Mouse (Mus musculus) thymus, postnatal 25 days (tissue): ENCODE data around the gene Camk1d.

Experiments
- DNase-seq: peaks from one replicate; pipeline ENCODE4 v3.0.0; 2022

The Camk1d gene

GRCm38 (mm10) chr2:5707871-5708733, 6.2 kb downstream of the Camk1d start:
- no peak for DNase-seq

- DNase-seq: peak; percentile 68
These were observed 7.7 kb downstream of the Camk1d start for GRCm38 (mm10) chr2:5706618-5707017.

GRCm38 (mm10) chr2:5702370-5702769, 11.9 kb downstream of the Camk1d start:
- DNase-seq: no peak

GRCm38 (mm10) chr2:5700931-5701330, 13.4 kb downstream of the Camk1d start:
- DNase-seq: no peak

- DNase-seq: no peak
These were observed 15.9 kb downstream of the Camk1d start for GRCm38 (mm10) chr2:5698451-5698850.

- DNase-seq: no peak
These were observed 20.2 kb downstream of the Camk1d start for GRCm38 (mm10) chr2:5694094-5694493.

GRCm38 (mm10) chr2:5691729-5692128, 22.6 kb downstream of the Camk1d start:
- DNase-seq: no peak

- no peak for DNase-seq
These were observed 30.9 kb downstream of the Camk1d start for GRCm38 (mm10) chr2:5683366-5683765.

GRCm38 (mm10) chr2:5681909-5682308, 32.4 kb downstream of the Camk1d start:
- DNase-seq: no peak

- no peak for DNase-seq
These were observed 33.0 kb downstream of the Camk1d start for GRCm38 (mm10) chr2:5681302-5681701.

GRCm38 (mm10) chr2:5679055-5679454, 35.3 kb downstream of the Camk1d start:
- DNase-seq: no peak

- DNase-seq: no peak
These were observed 36.8 kb downstream of the Camk1d start for GRCm38 (mm10) chr2:5677472-5677871.

GRCm38 (mm10) chr2:5676786-5677185, 37.5 kb downstream of the Camk1d start:
- no peak for DNase-seq

- no peak for DNase-seq
These were observed 38.2 kb downstream of the Camk1d start for GRCm38 (mm10) chr2:5676143-5676483.

GRCm38 (mm10) chr2:5675431-5676142, 38.7 kb downstream of the Camk1d start:
- no peak for DNase-seq

GRCm38 (mm10) chr2:5674512-5674911, 39.8 kb downstream of the Camk1d start:
- no peak for DNase-seq

GRCm38 (mm10) chr2:5673816-5674215, 40.5 kb downstream of the Camk1d start:
- no peak for DNase-seq

GRCm38 (mm10) chr2:5672906-5673589, 41.3 kb downstream of the Camk1d start:
- DNase-seq: no peak

GRCm38 (mm10) chr2:5670146-5670545, 44.2 kb downstream of the Camk1d start:
- DNase-seq: no peak

GRCm38 (mm10) chr2:5669498-5670040, 44.7 kb downstream of the Camk1d start:
- no peak for DNase-seq

GRCm38 (mm10) chr2:5668940-5669339, 45.4 kb downstream of the Camk1d start:
- no peak for DNase-seq

- DNase-seq: no peak
These were observed 50.8 kb downstream of the Camk1d start for GRCm38 (mm10) chr2:5663499-5663898.

GRCm38 (mm10) chr2:5661946-5662345, 52.4 kb downstream of the Camk1d start:
- no peak for DNase-seq
